Mouse (Mus musculus) G1E (cell line): ENCODE measurements at regions not wholly inside any gene's neighbourhood (a gene's known extent, or its start where the extent isn't known, plus 50 kb on each side); places are given as distances from the start of the nearest gene placed in this dataset.

ENCODE experiments used
- CTCF ChIP-seq: IDR thresholded peaks from 2 replicates; pipeline ENCODE4 v1.5.1; 2012; ENCODE audit warnings: low read depth, low read length, inconsistent platforms, mixed read lengths
- GATA1 ChIP-seq: IDR thresholded peaks from 2 replicates; pipeline ENCODE4 v1.6.1; 2012; ENCODE audit warnings: borderline replicate concordance, low read length, inconsistent platforms, mixed read lengths
- TAL1 ChIP-seq: conservative IDR thresholded peaks from 2 replicates; pipeline ENCODE4 v1.6.1; 2012; ENCODE audit warnings: low read depth, low read length, inconsistent platforms, mixed read lengths

DNA sequence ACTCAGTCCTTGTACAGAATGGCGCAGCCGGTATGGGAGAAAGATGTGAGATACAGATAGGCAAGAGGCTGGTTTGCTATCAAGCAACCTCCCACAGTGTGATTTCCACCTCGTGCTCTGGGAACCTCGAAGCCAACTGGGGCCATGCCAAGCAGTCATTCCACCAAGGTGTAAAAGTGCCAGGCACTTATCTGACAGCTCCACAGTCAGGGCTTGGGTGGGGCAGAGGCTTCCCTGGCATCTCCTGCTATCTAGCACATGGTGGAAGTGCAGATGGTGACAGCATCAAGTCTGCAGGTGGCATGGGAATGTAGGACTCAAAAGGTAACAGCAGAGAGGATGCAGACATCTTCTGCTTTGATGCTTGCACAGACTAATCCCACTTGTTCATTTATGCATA, 116.7 kb upstream of the Sh3bp4 start:
- no peak for TF ChIP-seq CTCF
- TF ChIP-seq TAL1: no peak
- TF ChIP-seq GATA1: no peak
